Mouse (Mus musculus) heart, postnatal 36 days (tissue): Measurements from ENCODE around the gene Sbk2. TPM values are rescaled to one million over a fixed set of nuclear protein-coding genes. Genes with fewer than 3 reads are reported as not detected.
"Not testable (repeated sequence)": the region's sequence is repeated elsewhere in the genome, so short reads cannot be mapped to it uniquely, and the experiment has no call there.

Experiments
- DNase-seq, 2 experiments: peaks; one replicate each; pipeline ENCODE4 v3.0.0; 2021 to 2022
- intact Hi-C: fragments of 180-260 bp; cut with DNase I; formaldehyde crosslinking; loops from one replicate; pipeline ENCODE4 v1.15.1; 2025
- total RNA-seq, 2 experiments: library from RNA; stranded (reverse); gene quantifications; 2 replicates each; pipeline ENCODE4 v1.2.3; 2021

The Sbk2 gene
- 10 to 100 TPM; 26.5 to 34.0 TPM for total RNA-seq

- intact Hi-C loops, result loop anchor here (1.0 kb wide), 1 partner anchor 21 kb away; no protein-coding TSS in a partner anchor
- DNase-seq, result peak; percentile 82
Observed at GRCm38 (mm10) chr7:4964272-4964671, at the start of gene Sbk2. Sbk2 (minus strand) TSS chr7:4964406.

DNA sequence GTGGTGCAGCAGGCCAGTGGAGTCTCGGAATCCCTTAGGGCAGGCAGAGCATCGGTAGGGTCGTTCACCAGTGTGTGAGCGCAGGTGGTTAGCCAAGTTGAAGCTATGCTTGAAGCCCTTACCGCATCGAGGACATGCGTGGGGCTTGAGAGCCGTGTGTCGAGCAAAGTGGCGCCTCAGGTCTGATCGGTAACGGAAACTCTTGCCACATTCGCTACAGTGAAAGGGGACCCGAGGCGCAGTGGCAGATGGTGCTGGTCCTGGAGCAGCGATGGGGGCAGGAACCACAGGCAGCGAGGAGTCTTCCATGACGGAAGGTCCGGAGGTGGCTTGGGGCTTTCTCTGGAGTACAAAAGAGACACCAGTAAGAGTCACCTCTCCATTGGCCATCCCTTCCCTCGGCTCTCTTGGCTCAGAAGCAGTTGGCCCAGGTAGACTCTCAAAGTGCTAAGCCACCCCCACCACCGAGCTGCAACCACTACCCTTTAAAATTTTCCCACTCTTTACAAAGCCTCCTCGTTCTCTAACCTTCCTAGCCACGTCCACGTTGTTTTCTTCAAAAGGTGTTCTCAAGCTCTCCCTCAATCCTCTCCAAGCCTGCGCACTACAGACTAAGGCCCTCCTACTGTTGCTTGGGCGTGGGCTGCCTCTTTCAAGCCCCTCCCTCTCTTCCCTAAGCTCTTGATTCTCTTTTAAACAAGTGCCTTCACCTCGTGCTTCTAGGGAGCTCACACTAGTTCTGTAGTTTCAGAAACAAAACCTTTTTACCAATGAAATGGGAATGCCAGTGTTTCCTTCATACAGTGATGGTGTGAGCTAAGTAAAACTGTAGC, 48.7 kb upstream of the Sbk2 start:
- intact Hi-C loops, result loop anchor here (10.0 kb wide), 2 partner anchors 198 to 358 kb away; partner anchors contain the start of genes Ppp6r1 and Ube2s

GRCm38 (mm10) chr7:5008229-5008628, 44.0 kb upstream of the Sbk2 start:
- DNase-seq, result no peak
- intact Hi-C loops, result no loop called here

More for the DNA sequence above, 48.7 kb upstream of the Sbk2 start:
- DNase-seq, result no peak

DNA sequence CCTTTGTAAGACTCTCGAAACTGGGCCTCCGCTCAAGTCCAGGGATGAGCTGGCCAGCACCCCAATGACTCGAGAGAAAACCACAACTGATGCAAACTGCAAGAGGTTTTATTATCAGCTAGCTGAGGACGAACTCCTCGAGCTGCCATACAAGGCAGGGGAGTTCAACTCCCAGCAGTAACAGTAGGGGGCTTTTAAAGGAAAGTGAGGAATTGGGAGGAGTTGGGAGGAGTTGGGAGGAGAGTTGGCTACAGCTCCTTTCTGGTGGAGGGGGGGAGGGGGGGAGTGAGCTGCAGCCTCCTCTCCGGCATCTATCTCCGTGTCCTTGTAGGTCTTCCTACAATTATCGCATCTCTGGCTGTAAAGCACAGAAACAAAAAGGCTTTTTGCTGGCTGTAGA, 38.7 kb upstream of the Sbk2 start:
- DNase-seq, intact Hi-C loops: not testable (repeated sequence)

DNA sequence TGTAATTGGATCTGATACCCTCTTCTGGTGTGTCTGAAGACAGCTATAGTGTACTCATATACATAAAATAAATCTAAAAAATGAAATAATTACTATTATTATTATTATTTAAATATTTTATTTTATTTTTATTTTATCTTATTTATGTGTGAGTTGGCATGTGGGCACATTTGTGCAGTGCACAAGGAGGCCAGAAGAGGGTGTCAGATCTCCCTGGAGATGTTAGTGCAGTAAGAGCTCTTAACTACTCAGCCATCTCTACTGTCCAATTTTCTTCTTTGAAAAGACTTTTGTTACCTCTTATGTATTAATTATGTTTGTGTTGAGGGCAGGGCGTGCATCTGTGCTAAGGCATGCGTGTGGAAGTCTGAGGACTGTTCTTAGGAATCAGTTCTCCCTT, 35.7 kb upstream of the Sbk2 start:
- intact Hi-C loops, result no loop called here
- DNase-seq, result no peak

- intact Hi-C loops, result loop anchor here (2.0 kb wide), 1 partner anchor 54 kb away; the partner anchor contains the start of gene Zfp580
Observed at GRCm38 (mm10) chr7:4996934-4997333, 32.7 kb upstream of the Sbk2 start.

DNA sequence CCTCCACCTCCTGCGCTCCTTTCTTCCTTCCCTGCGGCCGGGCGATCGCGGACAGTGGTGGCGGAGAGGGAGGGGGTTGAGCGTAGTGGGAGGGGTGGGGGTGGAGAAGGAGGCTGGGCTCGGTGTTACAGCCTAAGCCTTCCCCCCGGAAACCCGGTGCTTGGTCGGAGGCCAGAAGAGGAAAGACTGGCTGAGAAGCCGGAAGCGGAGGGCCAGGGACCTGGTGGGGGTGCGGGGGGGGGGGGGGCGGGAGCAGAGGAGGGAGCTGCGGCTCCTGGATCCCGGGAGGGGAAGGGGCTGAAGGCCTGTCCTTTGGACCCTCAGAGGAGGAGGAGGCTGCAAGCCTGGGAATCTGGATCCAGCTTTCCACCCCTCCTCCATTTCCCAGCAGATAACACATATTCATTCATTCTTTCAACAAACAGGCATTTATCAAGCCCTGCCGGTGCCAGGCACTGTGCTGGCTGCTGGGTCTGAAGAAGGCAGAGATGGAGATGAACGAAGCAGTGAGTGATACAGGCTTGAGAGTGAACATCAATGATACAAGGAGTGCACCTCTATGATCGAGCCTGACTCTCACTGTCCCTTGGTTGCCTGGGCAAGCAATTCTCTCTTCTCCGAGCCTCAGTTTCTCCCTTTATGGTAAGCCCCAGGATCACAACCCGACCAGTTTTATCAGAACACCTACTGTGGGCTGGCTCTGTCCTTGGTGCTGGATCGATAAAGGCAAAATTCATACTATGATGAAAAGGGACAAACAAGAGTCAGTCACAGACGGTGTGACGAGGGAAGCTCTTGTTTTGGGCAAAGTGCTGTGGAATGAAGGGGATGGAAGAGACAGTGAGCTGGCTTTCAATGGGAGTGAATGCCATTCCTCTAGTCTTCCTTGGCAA, 32.0 kb upstream of the Sbk2 start, which contains the start of gene Zfp579:
Gene Zfp579, minus strand, starts transcription at position 156 of the 893 bp plus-strand sequence.
- intact Hi-C loops, result loop anchor here (2.0 kb wide), 1 partner anchor 55 kb away; the partner anchor contains the start of gene Zfp580
- peak; percentile 91 to 93 for DNase-seq

More at GRCm38 (mm10) chr7:4996934-4997333, 32.7 kb upstream of the Sbk2 start:
- no peak for DNase-seq

DNA sequence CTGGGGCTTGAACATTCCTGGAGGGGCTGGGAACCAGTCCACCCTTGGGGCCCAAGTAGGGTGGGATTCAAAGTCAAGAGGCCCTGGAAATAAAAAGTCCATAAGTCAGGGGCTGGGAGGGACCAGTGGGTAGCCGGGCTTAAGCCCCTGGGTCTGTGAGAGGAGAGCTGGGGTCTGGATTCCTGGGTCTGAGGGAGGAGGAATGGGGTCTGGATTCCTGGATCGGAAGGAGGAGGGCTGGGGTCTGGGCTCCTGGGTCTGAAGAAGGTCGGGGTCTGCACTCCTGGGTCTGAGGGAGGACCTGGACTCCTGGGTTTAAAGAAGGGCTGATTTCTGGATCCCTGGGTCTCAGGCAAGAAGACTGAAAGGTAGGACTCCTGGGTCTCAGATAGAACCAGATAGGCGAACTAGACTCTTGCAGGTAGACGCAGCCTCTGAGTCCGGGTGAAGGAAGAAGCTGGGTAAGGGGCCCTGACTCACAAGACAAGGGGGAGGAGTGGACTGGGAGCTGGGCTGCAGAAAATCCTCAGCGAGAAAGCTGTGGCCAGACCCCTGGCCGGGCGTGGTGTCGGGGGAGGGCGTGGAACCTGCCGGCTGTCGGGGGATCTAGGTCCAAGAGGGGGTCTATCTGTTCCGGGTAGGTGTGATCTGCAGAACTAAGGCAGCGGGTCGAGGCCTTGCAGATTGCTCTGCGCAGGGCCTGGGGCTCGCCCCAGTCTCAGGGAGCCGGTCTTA, 31.2 kb upstream of the Sbk2 start:
- no peak for DNase-seq

DNA sequence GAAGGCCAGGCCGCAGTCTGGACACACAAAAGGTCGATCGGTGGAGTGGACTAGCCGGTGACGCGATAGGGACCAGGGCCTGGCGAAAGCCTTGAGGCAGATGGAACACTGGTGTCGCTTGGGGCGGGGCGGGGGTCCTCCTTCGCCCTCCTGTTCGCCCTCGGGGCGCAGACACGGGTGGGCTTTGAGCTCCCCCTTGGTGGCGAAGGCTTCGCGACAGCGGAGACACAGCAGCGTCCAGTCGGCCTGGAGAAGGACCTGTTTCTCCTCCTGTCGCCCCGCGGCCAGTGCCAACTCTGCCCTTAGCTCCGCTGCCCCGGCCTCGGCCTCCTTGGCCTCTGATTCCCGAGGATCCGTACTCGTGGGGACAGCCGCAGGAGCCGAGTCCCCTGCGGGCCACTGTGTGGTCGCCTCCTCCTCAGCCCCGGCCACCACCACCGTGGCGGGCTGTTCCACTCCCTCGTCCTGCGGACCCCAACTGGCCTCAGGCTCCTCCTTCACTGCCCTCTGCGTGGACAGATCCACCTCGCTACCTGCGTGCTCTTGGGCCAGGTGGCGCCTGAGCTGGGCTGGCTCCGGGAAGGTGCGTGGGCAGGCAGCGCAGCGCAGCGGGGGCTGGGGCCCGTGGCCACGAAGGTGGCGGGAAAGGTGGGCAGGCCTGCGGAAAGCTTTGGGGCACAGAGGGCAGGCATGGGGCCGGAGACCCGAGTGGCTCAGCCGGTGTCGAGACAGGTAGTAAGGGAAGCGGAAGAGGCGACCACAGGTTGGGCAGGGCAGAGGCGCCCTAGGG, 30.0 kb upstream of the Sbk2 start:
- DNase-seq, result no peak
- intact Hi-C loops, result no loop called here

More for the DNA sequence above, 31.2 kb upstream of the Sbk2 start:
- intact Hi-C loops, result loop anchor here (2.0 kb wide), 1 partner anchor 55 kb away; the partner anchor contains the start of gene Zfp580

GRCm38 (mm10) chr7:4993347-4993998, 29.3 kb upstream of the Sbk2 start:
- no peak for DNase-seq
- intact Hi-C loops, result no loop called here

DNA sequence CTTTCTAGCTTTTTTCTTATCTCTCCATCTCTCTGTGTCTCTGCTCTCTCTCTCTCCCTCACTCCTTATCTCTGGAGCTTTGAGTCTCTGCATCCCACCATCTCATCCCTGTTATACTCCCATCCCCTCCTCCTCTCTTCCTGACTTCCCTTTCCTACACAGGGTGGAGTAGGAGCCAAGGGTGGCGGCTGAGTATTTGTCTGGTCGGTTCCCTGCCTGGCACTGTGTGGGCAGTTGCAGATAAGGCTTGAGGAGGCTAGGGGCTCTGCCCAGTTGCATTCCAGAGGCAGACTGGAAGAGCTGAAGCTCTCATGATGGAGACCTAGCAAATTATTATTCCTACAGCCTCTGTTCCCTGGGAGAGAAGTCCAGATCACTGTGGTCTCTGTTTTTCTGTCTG, 24.0 kb upstream of the Sbk2 start:
- intact Hi-C loops, result no loop called here
- DNase-seq, result no peak

- intact Hi-C loops, result no loop called here
Observed at GRCm38 (mm10) chr7:4976832-4977231, 12.6 kb upstream of the Sbk2 start.

DNA sequence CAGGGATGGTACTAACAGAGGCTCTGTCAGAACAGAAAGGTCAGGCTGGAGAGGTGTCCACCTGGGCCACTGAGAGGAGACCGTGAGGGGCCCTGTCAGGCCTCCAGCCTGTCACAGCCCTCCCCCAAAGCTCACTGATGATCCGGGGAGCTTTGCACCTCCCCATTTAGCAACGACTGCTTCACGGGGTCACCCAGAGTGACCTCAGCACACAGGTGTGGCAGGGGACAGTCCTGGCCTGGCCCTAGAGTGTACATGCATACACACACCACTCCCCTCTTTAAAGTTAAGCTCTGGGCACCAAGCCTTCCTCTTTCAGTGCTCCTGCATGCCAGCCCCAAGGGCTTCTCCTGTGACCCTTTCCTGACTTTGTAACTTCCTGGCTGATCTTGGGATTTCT, 11.2 kb upstream of the Sbk2 start:
- DNase-seq, result no peak

More at GRCm38 (mm10) chr7:4976832-4977231, 12.6 kb upstream of the Sbk2 start:
- DNase-seq, result no peak

DNA sequence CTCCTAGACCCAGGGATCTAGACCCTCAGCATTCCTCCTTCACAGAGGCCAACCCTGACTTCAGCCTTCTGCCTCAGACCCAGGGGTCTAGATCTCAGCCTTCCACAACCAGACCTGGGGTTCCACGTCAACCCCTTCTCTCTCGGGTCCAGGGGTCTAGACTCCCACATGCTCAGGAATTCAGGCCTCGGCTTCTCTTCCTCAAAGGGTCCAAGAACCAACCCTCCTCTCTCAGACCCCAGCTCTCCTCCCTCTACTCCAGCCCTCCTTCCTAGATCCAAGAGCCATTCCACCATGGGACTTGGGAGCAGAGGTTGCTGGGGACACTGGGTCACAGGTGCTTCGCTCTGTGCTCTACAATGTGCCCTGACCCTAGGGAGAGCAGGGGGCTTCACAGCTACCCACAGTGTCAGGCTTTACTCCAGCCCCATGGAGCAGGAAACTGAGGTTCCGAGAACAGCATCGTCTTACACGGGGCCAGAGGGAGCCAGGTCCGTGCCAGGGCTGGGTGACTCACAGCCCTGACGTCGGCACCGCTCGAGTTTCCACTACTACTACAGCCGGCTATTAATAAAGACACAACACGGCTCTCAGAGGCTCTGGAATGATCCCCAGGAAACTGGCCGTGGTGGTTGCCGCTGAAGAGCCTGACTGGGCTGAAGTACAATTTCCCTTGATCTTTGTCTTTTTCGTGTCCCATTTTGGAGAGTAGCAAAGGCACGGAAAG, 8.3 kb upstream of the Sbk2 start:
- intact Hi-C loops, result no loop called here

More for the DNA sequence above, 11.2 kb upstream of the Sbk2 start:
- intact Hi-C loops, result no loop called here

DNA sequence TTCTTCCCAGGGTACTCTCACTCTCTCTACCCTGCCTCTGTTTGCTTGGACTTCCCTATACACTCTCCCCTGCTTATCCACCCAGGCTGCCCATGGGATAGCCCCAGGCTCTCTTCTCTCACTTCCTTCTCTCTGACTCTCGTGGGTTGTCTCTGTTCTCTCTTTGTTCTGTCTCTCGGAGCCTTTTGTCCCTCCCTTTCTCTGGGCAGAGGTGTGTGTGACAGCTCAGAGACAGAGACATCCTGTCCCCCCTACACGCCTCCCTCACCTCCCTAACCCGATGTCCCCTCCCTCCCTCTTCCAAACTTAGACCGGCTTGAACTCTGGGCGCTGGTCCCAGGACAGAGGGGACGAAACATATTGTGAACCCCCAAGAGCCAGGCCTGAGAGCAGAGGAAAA, 7.5 kb upstream of the Sbk2 start:
- DNase-seq, result peak; percentile 41 to 45
- intact Hi-C loops, result no loop called here

More for the DNA sequence above, 8.3 kb upstream of the Sbk2 start:
- peak; percentile 67 to 73 for DNase-seq

GRCm38 (mm10) chr7:4971068-4971467, 6.9 kb upstream of the Sbk2 start, which contains the start of gene Sbk3:
Sbk3 (minus strand) TSS chr7:4971168.
- intact Hi-C loops, result no loop called here
- DNase-seq, result no peak

- no peak for DNase-seq
- intact Hi-C loops, result loop anchor here (1.0 kb wide), 1 partner anchor 22 kb away; no protein-coding TSS in a partner anchor
Observed at GRCm38 (mm10) chr7:4964988-4965387, 782 bp upstream of the Sbk2 start.

- intact Hi-C loops, result no loop called here
- DNase-seq, result no peak
Observed at GRCm38 (mm10) chr7:4963527-4963926, 679 bp downstream of the Sbk2 start.
